Mouse (Mus musculus): ENCODE results near the gene Tenm4. TPM values are rescaled to one million over a fixed set of nuclear protein-coding genes. Genes with fewer than 3 reads are reported as not detected.

The Tenm4 gene
- polyA plus RNA-seq, 1 experiment from 2014 or later: 14.3 TPM

GRCm38 (mm10) chr7:96341479-96341878 lies 170.4 kb downstream of the Tenm4 start:
- H3K27me3 ChIP-seq (replicated peaks; ENCODE audit: control insufficient read depth, insufficient read depth, low read length): no peaks in the 10 kb centered on the region
- no peaks in the 10 kb centered on the region for H3K9me3 ChIP-seq (ENCODE audit: control insufficient read depth, low read length)
- no peak overlapping the region for H3K9ac ChIP-seq (ENCODE audit: low read depth, low read length)
- H3K4me3 ChIP-seq (ENCODE audit: low read length): no peak overlapping the region
- H3K4me2 ChIP-seq (ENCODE audit: low read depth, low read length): no peak overlapping the region
- ATAC-seq: no peak
- WGBS: 72% methylated on average over 2 of the region's 2 CpGs
- H3K27ac ChIP-seq (ENCODE audit: low read length): no peak overlapping the region
- H3K36me3 ChIP-seq (ENCODE audit: control insufficient read depth, insufficient read depth, low read length): no peaks in the 10 kb centered on the region
- no peaks in the 10 kb centered on the region for H3K4me1 ChIP-seq (ENCODE audit: control insufficient read depth, insufficient read depth, low read length)

GRCm38 (mm10) chr7:96342996-96343395 lies 171.9 kb downstream of the Tenm4 start:
- 78% methylated on average over 6 of the region's 6 CpGs for WGBS
- no peaks in the 10 kb centered on the region for H3K27me3 ChIP-seq (replicated peaks; ENCODE audit: control insufficient read depth, insufficient read depth, low read length)
- H3K4me1 ChIP-seq (ENCODE audit: control insufficient read depth, insufficient read depth, low read length): no peaks in the 10 kb centered on the region
- no peak overlapping the region for H3K4me2 ChIP-seq (ENCODE audit: low read depth, low read length)
- no peak for ATAC-seq
- no peak overlapping the region for H3K4me3 ChIP-seq (ENCODE audit: low read length)
- no peak overlapping the region for H3K27ac ChIP-seq (ENCODE audit: low read length)
- H3K36me3 ChIP-seq (ENCODE audit: control insufficient read depth, insufficient read depth, low read length): no peaks in the 10 kb centered on the region
- no peaks in the 10 kb centered on the region for H3K9me3 ChIP-seq (ENCODE audit: control insufficient read depth, low read length)
- H3K9ac ChIP-seq (ENCODE audit: low read depth, low read length): no peak overlapping the region

- no peak for ATAC-seq
- WGBS: 86% methylated on average over 2 of the region's 2 CpGs
Measured at GRCm38 (mm10) chr7:96343667-96344066, 172.6 kb downstream of the Tenm4 start.

GRCm38 (mm10) chr7:96352671-96353070 lies 181.6 kb downstream of the Tenm4 start:
- Histone ChIP-seq H3K27me3 (replicated peaks; ENCODE audit: control insufficient read depth, insufficient read depth, low read length) (no peaks in the 10 kb centered on the region), H3K4me2 (ENCODE audit: low read depth, low read length) (no peak overlapping the region), H3K9ac (ENCODE audit: low read depth, low read length) (no peak overlapping the region), H3K36me3 (ENCODE audit: control insufficient read depth, insufficient read depth, low read length) (no peaks in the 10 kb centered on the region), H3K9me3 (ENCODE audit: control insufficient read depth, low read length) (no peaks in the 10 kb centered on the region), H3K27ac (ENCODE audit: low read length) (no peak overlapping the region), H3K4me1 (ENCODE audit: control insufficient read depth, insufficient read depth, low read length) (no peaks in the 10 kb centered on the region), H3K4me3 (ENCODE audit: low read length) (no peak overlapping the region)
- ATAC-seq: no peak
- WGBS: 71% methylated on average over 8 of the region's 8 CpGs

More at GRCm38 (mm10) chr7:96343667-96344066, 172.6 kb downstream of the Tenm4 start:
- Histone ChIP-seq H3K4me2 (ENCODE audit: low read depth, low read length) (no peak overlapping the region), H3K9me3 (ENCODE audit: control insufficient read depth, low read length) (no peaks in the 10 kb centered on the region), H3K27ac (ENCODE audit: low read length) (no peak overlapping the region), H3K4me1 (ENCODE audit: control insufficient read depth, insufficient read depth, low read length) (no peaks in the 10 kb centered on the region), H3K36me3 (ENCODE audit: control insufficient read depth, insufficient read depth, low read length) (no peaks in the 10 kb centered on the region), H3K4me3 (ENCODE audit: low read length) (no peak overlapping the region), H3K9ac (ENCODE audit: low read depth, low read length) (no peak overlapping the region), H3K27me3 (replicated peaks; ENCODE audit: control insufficient read depth, insufficient read depth, low read length) (no peaks in the 10 kb centered on the region)

- 48% methylated on average over 3 of the region's 3 CpGs for WGBS
- Histone ChIP-seq H3K9me3 (ENCODE audit: control insufficient read depth, low read length) (no peaks in the 10 kb centered on the region), H3K9ac (ENCODE audit: low read depth, low read length) (no peak overlapping the region), H3K36me3 (ENCODE audit: control insufficient read depth, insufficient read depth, low read length) (no peaks in the 10 kb centered on the region), H3K4me2 (ENCODE audit: low read depth, low read length) (no peak overlapping the region), H3K27me3 (replicated peaks; ENCODE audit: control insufficient read depth, insufficient read depth, low read length) (no peaks in the 10 kb centered on the region), H3K27ac (ENCODE audit: low read length) (no peak overlapping the region), H3K4me3 (ENCODE audit: low read length) (no peak overlapping the region), H3K4me1 (ENCODE audit: control insufficient read depth, insufficient read depth, low read length) (no peaks in the 10 kb centered on the region)
- no peak for ATAC-seq
Measured at GRCm38 (mm10) chr7:96356285-96356811, 185.3 kb downstream of the Tenm4 start.

GRCm38 (mm10) chr7:96357550-96357949 lies 186.5 kb downstream of the Tenm4 start:
- H3K4me3 ChIP-seq (ENCODE audit: low read length): no peak overlapping the region
- H3K4me2 ChIP-seq (ENCODE audit: low read depth, low read length): no peak overlapping the region
- H3K27ac ChIP-seq (ENCODE audit: low read length): no peak overlapping the region
- no peaks in the 10 kb centered on the region for H3K36me3 ChIP-seq (ENCODE audit: control insufficient read depth, insufficient read depth, low read length)
- no peak overlapping the region for H3K9ac ChIP-seq (ENCODE audit: low read depth, low read length)
- H3K27me3 ChIP-seq (replicated peaks; ENCODE audit: control insufficient read depth, insufficient read depth, low read length): no peaks in the 10 kb centered on the region
- H3K4me1 ChIP-seq (ENCODE audit: control insufficient read depth, insufficient read depth, low read length): no peaks in the 10 kb centered on the region
- no peaks in the 10 kb centered on the region for H3K9me3 ChIP-seq (ENCODE audit: control insufficient read depth, low read length)
- WGBS: 22% methylated on average over 6 of the region's 6 CpGs
- ATAC-seq: no peak

- Histone ChIP-seq H3K4me1 (ENCODE audit: control insufficient read depth, insufficient read depth, low read length) (no peaks in the 10 kb centered on the region), H3K27ac (ENCODE audit: low read length) (no peak overlapping the region), H3K9me3 (ENCODE audit: control insufficient read depth, low read length) (no peaks in the 10 kb centered on the region), H3K36me3 (ENCODE audit: control insufficient read depth, insufficient read depth, low read length) (no peaks in the 10 kb centered on the region), H3K4me3 (ENCODE audit: low read length) (no peak overlapping the region), H3K27me3 (replicated peaks; ENCODE audit: control insufficient read depth, insufficient read depth, low read length) (no peaks in the 10 kb centered on the region), H3K4me2 (ENCODE audit: low read depth, low read length) (no peak overlapping the region), H3K9ac (ENCODE audit: low read depth, low read length) (no peak overlapping the region)
- no peak for ATAC-seq
- 56% methylated on average over 3 of the region's 3 CpGs for WGBS
Measured at GRCm38 (mm10) chr7:96363311-96363710, 192.3 kb downstream of the Tenm4 start.

- no peak overlapping the region for H3K27ac ChIP-seq (ENCODE audit: low read length)
- H3K4me1 ChIP-seq (ENCODE audit: control insufficient read depth, insufficient read depth, low read length): no peaks in the 10 kb centered on the region
- no peaks in the 10 kb centered on the region for H3K27me3 ChIP-seq (replicated peaks; ENCODE audit: control insufficient read depth, insufficient read depth, low read length)
- no peak overlapping the region for H3K9ac ChIP-seq (ENCODE audit: low read depth, low read length)
- H3K9me3 ChIP-seq (ENCODE audit: control insufficient read depth, low read length): no peaks in the 10 kb centered on the region
- WGBS: 71% methylated on average over 4 of the region's 4 CpGs
- ATAC-seq: no peak
- H3K4me2 ChIP-seq (ENCODE audit: low read depth, low read length): no peak overlapping the region
- no peaks in the 10 kb centered on the region for H3K36me3 ChIP-seq (ENCODE audit: control insufficient read depth, insufficient read depth, low read length)
- H3K4me3 ChIP-seq (ENCODE audit: low read length): no peak overlapping the region
Measured at GRCm38 (mm10) chr7:96369947-96370346, 198.9 kb downstream of the Tenm4 start.

- 65% methylated on average over 6 of the region's 6 CpGs for WGBS
- Histone ChIP-seq H3K4me3 (ENCODE audit: low read length) (no peak overlapping the region), H3K27me3 (replicated peaks; ENCODE audit: control insufficient read depth, insufficient read depth, low read length) (no peaks in the 10 kb centered on the region), H3K36me3 (ENCODE audit: control insufficient read depth, insufficient read depth, low read length) (no peaks in the 10 kb centered on the region), H3K4me1 (ENCODE audit: control insufficient read depth, insufficient read depth, low read length) (no peaks in the 10 kb centered on the region), H3K27ac (ENCODE audit: low read length) (no peak overlapping the region), H3K9ac (ENCODE audit: low read depth, low read length) (no peak overlapping the region), H3K9me3 (ENCODE audit: control insufficient read depth, low read length) (no peaks in the 10 kb centered on the region), H3K4me2 (ENCODE audit: low read depth, low read length) (no peak overlapping the region)
- ATAC-seq: peak; percentile 23; the same call in 1 of the 2 replicates
Measured at GRCm38 (mm10) chr7:96374004-96374663, 203.1 kb downstream of the Tenm4 start.

GRCm38 (mm10) chr7:96375507-96375906 lies 204.5 kb downstream of the Tenm4 start:
- Histone ChIP-seq H3K9me3 (ENCODE audit: control insufficient read depth, low read length) (no peaks in the 10 kb centered on the region), H3K4me3 (ENCODE audit: low read length) (no peak overlapping the region), H3K9ac (ENCODE audit: low read depth, low read length) (no peak overlapping the region), H3K27me3 (replicated peaks; ENCODE audit: control insufficient read depth, insufficient read depth, low read length) (no peaks in the 10 kb centered on the region), H3K4me1 (ENCODE audit: control insufficient read depth, insufficient read depth, low read length) (no peaks in the 10 kb centered on the region), H3K36me3 (ENCODE audit: control insufficient read depth, insufficient read depth, low read length) (no peaks in the 10 kb centered on the region), H3K4me2 (ENCODE audit: low read depth, low read length) (no peak overlapping the region), H3K27ac (ENCODE audit: low read length) (no peak overlapping the region)
- ATAC-seq: no peak
- 63% methylated on average over 6 of the region's 6 CpGs for WGBS

Data from intestine, embryonic 16.5 days (tissue).